Mouse (Mus musculus): Measurements from ENCODE around the gene Igdcc4.

DNA sequence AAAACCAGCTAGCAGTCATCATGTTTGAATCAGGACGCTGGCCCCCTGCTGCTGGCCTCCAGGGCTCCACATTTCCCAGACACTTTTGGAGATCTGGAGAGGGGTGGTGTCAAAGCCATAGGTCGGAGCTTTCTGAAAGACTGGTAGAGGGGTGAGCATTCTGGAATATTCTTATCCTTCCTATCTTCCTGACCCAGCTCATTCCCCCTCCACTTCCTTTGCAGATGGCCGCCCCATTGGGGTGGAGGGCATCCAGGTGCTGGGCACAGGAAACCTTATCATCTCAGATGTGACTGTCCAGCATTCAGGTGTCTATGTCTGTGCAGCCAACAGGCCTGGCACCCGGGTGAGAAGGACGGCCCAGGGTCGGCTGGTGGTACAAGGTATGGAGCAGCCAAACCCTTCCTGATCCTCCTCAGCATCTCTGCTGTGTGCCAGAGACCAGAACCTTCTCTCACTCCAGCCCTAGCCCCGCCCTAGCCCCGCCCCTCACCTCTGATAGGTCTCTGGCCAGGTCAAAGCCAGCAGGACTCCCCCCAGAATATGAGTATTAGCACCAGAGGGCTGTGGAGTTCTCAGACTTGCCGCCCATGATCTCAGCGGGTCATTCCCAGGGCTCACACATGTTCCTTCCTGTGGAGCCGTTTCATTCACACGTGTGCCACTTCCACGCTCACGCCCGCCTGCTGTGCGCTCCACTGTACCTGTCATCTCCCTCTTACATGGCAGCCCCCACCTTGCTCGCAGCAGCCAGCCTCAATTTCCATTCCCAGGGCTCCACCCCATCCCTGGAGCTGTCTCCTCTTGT, 78.7 kb downstream of the Igdcc4 start:
- TF ChIP-seq POLR2A (IDR thresholded peaks at IDR 0.05; ENCODE audit: borderline replicate concordance, control insufficient read depth, low read depth, low read length) (no peak), CTCF (IDR thresholded peaks at IDR 0.05; ENCODE audit: control insufficient read depth, insufficient read depth, low read length) (no peak)
